Mouse (Mus musculus) heart, embryonic 14.5 days (tissue): ENCODE measurements at regions not wholly inside any gene's neighbourhood (a gene's known extent, or its start where the extent isn't known, plus 50 kb on each side); places are given as distances from the start of the nearest gene placed in this dataset.

ENCODE experiments used
- ATAC-seq: fragments of 200-750 bp; cut with Nextera tagmentation; 2 replicates; pipeline ENCODE4 v1.8.0; 2017; ENCODE audit warnings: low read depth, moderate TSS enrichment; ENCODE audit not compliant: insufficient number of reproducible peaks, insufficient read depth, low FRiP score
- H3K27ac ChIP-seq, 2 experiments: fragments of 200-500 bp in 1 of 2; fragments of 300-500 bp in 1 of 2; sonication (generic) in 1 of 2; replicated peaks in 1 of 2; 2 replicates each; pipeline ENCODE4 v1.5.1; 2012 to 2014; ENCODE audit warnings: low read depth in 2 of 2, low read length in 2 of 2, control low read depth in 1 of 2, mild to moderate bottlenecking in 1 of 2, mixed read lengths in 1 of 2; ENCODE audit not compliant: control insufficient read depth in 1 of 2, insufficient read depth in 1 of 2
- H3K27me3 ChIP-seq: fragments of 300-500 bp; sonication (generic); 2 replicates; pipeline ENCODE4 v1.6.1; 2014; ENCODE audit warnings: mild to moderate bottlenecking, low read length, control low read depth; ENCODE audit not compliant: control insufficient read depth, insufficient read depth
- H3K36me3 ChIP-seq: fragments of 300-500 bp; sonication (generic); 2 replicates; pipeline ENCODE4 v1.6.1; 2014; ENCODE audit warnings: mild to moderate bottlenecking, control low read depth, low read length, mixed read lengths; ENCODE audit not compliant: control insufficient read depth, insufficient read depth
- H3K4me1 ChIP-seq, 2 experiments: fragments of 200-500 bp in 1 of 2; fragments of 300-500 bp in 1 of 2; sonication (generic) in 1 of 2; 2 replicates each; pipeline ENCODE4 v1.6.1; 2012 to 2014; ENCODE audit warnings: low read length in 2 of 2, control low read depth in 1 of 2, mixed read lengths in 1 of 2; ENCODE audit not compliant: control insufficient read depth in 2 of 2, insufficient read depth in 2 of 2
- H3K4me2 ChIP-seq: fragments of 300-500 bp; sonication (generic); 2 replicates; pipeline ENCODE4 v1.6.1; 2014; ENCODE audit warnings: mild to moderate bottlenecking, low read length
- H3K4me3 ChIP-seq, 2 experiments: fragments of 200-500 bp in 1 of 2; fragments of 300-500 bp in 1 of 2; sonication (generic) in 1 of 2; 2 replicates each; pipeline ENCODE4 v1.5.1; 2012 to 2014; ENCODE audit warnings: low read length in 2 of 2, mild to moderate bottlenecking in 2 of 2, control low read depth in 1 of 2, low read depth in 1 of 2, moderate library complexity in 1 of 2; ENCODE audit not compliant: control insufficient read depth in 1 of 2, insufficient read depth in 1 of 2
- H3K9ac ChIP-seq: fragments of 300-500 bp; sonication (generic); 2 replicates; pipeline ENCODE4 v1.6.1; 2014; ENCODE audit warnings: mild to moderate bottlenecking, low read length
- H3K9me3 ChIP-seq: fragments of 300-500 bp; sonication (generic); 2 replicates; pipeline ENCODE4 v1.6.1; 2016; ENCODE audit warnings: low read length, control low read depth; ENCODE audit not compliant: control insufficient read depth
- WGBS: fragments of 180-500 bp; shearing (Covaris S2); extraction: QIAGEN DNeasy Blood & Tissue Kit; methylation state at CpG from one replicate; pipeline ENCODE4 v1.1.7; 2014; 5-methylcytosine and 5-hydroxymethylcytosine counted together

DNA sequence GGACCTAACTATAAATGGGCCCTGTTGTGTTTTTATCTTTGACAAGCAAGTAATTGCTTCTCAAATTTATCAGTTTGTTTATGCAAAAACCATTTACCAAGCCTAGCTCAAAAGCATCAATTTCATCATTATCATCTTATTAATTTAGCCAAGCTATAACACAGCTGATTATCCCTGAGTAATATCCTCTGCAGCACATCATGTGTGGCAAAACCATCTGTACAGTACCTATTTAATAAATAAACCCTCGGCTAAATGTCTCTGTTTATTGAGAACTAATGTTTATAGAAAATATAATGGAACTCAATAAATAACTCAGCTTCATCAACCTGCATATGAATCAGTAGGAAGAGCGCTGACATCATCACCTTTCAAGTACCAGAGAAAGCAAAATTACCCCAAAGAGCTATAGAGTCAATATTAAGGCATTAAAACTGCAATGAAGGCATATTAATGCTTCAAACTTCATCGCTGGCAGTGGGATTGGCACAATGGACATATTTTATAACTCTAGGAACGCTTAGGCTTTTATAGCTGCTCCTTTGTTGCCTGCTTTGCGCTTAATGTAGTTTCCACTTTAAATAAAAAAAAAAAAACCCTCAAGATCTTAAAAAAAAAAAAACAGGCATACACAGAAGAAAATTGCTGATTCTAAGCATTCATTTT, 542.0 kb downstream of the Plcl1 start:
- H3K4me3 ChIP-seq, result no peak overlapping the region
- H3K9ac ChIP-seq, result no peak overlapping the region
- WGBS, result 80% methylated on average over 5 of the region's 5 CpGs
- no peak for ATAC-seq
- no peaks in the 10 kb centered on the region for H3K9me3 ChIP-seq
- H3K36me3 ChIP-seq, result no peaks in the 10 kb centered on the region
- H3K27ac ChIP-seq, result no peak overlapping the region
- H3K4me1 ChIP-seq, result no peaks in the 10 kb centered on the region
- no peaks in the 10 kb centered on the region for H3K27me3 ChIP-seq
- H3K4me2 ChIP-seq, result no peak overlapping the region

DNA sequence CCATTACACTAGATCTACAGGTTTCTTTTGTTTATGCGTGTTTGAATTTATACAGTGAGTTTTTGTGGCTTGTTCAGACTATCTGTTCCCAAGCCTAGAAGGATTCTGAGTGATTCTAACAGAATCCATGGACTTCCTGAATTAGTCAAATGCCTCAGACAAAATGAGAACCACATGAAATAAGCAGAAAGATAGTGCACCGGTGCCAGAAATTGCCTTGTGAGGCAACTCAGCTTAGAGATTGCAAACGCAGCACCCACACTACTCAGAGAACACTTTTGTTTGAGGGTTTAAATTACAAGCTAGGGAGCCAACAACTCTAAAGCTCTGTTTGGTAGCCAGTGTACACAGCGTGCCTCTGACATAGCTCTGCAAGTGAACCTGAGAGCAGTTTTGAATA, 543.9 kb downstream of the Plcl1 start:
- H3K4me1 ChIP-seq, result no peaks in the 10 kb centered on the region
- H3K27ac ChIP-seq, result no peak overlapping the region
- 81% methylated on average over 4 of the region's 4 CpGs for WGBS
- H3K27me3 ChIP-seq, result no peaks in the 10 kb centered on the region
- no peak overlapping the region for H3K4me2 ChIP-seq
- no peaks in the 10 kb centered on the region for H3K9me3 ChIP-seq
- ATAC-seq, result no peak
- H3K4me3 ChIP-seq, result no peak overlapping the region
- H3K9ac ChIP-seq, result no peak overlapping the region
- H3K36me3 ChIP-seq, result no peaks in the 10 kb centered on the region

DNA sequence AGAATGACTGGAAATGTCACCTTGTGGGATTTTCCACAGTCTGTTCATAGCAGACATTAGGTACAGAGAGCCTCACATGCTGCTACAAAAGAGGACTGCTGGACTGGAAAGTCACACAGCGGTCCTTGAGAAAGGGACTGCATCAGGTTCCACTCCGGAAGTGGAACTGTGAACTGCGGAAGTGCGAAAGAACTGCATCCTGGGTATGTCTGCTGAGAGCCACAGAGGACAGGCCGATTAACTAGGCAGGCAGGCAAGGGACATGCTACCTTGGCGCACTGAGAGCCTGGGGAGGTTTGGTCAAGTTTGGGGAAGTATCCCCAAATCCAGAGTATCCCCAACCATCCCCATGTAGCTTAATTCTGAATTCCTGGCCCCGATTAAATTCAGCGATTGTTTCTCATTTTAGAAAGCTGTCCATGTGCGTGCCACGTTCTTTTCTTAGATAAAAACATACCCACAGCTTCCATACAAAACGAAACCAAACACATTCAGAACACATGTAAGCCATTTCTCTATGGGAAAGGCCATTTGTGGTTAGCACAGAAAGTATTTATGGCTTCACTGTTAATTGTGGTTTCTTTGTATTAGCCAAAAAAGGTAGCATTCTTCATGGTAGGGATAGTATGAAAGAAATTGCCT, 552.2 kb downstream of the Plcl1 start:
- H3K4me3 ChIP-seq, result no peak overlapping the region
- H3K36me3 ChIP-seq, result no peaks in the 10 kb centered on the region
- no peaks in the 10 kb centered on the region for H3K4me1 ChIP-seq
- no peak overlapping the region for H3K27ac ChIP-seq
- H3K9me3 ChIP-seq, result no peaks in the 10 kb centered on the region
- H3K27me3 ChIP-seq, result 0 out of 2 replicates have a peak, but pooled peaks cover 5% of the 10 kb centered on the region
- no peak overlapping the region for H3K9ac ChIP-seq
- WGBS, result 77% methylated on average over 11 of the region's 11 CpGs
- H3K4me2 ChIP-seq, result no peak overlapping the region
- ATAC-seq, result no peak

DNA sequence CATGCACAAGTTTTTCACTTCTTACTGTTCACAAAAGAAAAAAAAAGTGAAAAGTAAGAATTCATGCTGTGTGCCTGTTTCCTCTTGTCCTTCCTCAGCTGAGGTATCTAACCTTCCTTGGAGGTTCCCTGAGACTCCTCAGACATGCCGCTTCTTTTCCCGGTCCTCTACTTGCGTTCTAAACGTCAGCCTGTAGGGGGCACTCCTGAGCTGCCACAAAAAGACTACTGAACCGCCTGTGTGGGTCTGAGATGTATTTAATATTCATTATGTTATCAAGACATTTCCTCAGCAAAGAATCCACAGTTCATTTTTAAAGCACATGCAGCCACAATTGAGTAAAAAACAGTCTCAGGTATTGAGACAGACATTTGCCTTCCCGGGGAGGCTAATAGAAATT, 554.6 kb downstream of the Plcl1 start:
- Histone ChIP-seq H3K9me3 (no peaks in the 10 kb centered on the region), H3K4me3 (no peak overlapping the region), H3K4me2 (no peak overlapping the region), H3K27ac (no peak overlapping the region), H3K27me3 (0 out of 2 replicates have a peak, but pooled peaks cover 5% of the 10 kb centered on the region), H3K4me1 (no peaks in the 10 kb centered on the region), H3K9ac (no peak overlapping the region), H3K36me3 (no peaks in the 10 kb centered on the region)
- ATAC-seq, result no peak
- WGBS, result 27% methylated on average over 6 of the region's 6 CpGs

DNA sequence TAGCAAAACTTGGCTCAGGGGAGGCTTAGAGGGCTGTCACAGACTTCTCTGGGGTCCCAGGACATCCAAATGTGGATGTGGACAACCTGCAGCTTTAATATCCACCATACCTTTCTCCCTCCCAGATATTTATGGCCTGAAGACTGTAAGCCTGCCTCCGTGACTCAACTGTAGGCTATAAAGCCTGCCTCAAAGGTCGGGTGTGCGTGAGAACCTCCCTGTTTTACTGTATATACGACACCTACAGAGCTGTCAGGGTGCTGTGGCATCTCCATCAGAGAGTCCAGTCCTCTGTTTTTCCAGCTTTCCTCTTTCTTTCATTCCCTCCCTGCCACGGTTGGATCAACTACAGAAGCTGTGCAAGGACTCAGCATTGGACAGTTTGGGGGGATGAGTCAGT, 558.1 kb downstream of the Plcl1 start:
- Histone ChIP-seq H3K9ac (no peak overlapping the region), H3K9me3 (no peaks in the 10 kb centered on the region), H3K4me1 (no peaks in the 10 kb centered on the region), H3K27ac (no peak overlapping the region), H3K4me3 (no peak overlapping the region), H3K27me3 (0 out of 2 replicates have a peak, but pooled peaks cover 5% of the 10 kb centered on the region), H3K4me2 (no peak overlapping the region), H3K36me3 (no peaks in the 10 kb centered on the region)
- 72% methylated on average over 5 of the region's 5 CpGs for WGBS
- no peak for ATAC-seq

DNA sequence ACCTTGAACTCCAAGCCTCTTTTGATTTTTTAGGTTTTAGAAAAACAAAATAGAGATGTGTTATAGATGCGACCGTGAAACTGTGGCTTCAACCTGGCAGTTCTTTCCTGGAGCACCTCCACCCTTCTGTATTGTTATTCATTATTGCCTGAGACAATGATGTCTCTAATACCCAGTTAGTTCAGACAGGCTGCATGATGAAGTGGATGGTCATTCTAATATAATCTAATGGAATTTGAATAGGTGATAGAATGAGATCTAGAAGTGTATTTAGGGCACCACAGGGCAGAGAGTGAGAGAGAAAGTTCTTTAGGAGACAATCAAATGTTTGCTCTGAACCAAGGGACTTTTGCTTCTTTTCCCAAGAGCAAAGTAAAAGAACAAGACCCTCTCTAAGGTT, 560.6 kb downstream of the Plcl1 start:
- Histone ChIP-seq H3K4me1 (no peaks in the 10 kb centered on the region), H3K4me3 (no peak overlapping the region), H3K9me3 (no peaks in the 10 kb centered on the region), H3K9ac (no peak overlapping the region), H3K27me3 (no peaks in the 10 kb centered on the region), H3K27ac (no peak overlapping the region), H3K4me2 (no peak overlapping the region), H3K36me3 (no peaks in the 10 kb centered on the region)
- ATAC-seq, result no peak
- WGBS, result 86% methylated on average over 2 of the region's 2 CpGs

DNA sequence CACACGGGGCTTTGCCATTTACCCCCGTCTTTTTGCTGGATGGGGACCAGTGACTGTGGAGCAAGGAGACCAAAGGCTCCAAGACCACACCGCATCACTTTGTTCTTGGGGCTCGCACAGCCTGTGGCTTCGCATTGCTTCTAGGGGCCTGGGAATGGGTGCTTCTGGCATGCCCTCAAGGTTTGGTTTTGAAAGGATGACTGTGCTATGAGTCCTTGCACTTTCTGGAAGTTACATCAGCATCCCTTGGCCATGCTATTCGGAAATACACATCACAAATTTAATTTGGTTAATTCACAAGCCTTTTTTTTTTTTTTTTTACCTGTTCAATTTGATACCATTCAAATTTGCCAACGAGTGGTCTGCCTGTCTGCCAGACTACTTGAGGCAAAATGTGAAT, 562.1 kb downstream of the Plcl1 start:
- no peak for ATAC-seq
- no peak overlapping the region for H3K4me3 ChIP-seq
- 93% methylated on average over 7 of the region's 7 CpGs for WGBS
- H3K27ac ChIP-seq, result no peak overlapping the region
- H3K27me3 ChIP-seq, result no peaks in the 10 kb centered on the region
- H3K9ac ChIP-seq, result no peak overlapping the region
- no peaks in the 10 kb centered on the region for H3K9me3 ChIP-seq
- H3K4me2 ChIP-seq, result no peak overlapping the region
- H3K36me3 ChIP-seq, result no peaks in the 10 kb centered on the region
- H3K4me1 ChIP-seq, result no peaks in the 10 kb centered on the region

DNA sequence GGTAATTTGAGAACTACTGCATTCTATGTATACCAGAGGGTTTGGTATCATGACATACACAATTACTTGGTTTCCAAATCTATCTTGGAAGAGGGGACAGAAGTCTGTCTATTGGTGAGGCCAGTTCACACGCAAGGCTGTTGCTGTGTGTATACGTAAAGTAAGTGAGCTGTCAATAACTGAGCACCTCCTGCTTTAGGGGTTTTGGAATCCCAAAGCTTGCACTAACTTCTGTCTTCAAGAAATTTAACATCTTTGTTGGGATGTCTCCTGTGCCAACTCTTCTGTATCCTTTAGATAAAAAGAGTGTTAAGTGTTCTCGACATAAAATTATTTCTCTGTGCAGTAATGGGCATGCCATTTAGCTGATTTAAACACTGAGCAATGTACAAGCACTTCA, 572.1 kb downstream of the Plcl1 start:
- WGBS, result 68% methylated on average over 3 of the region's 3 CpGs
- H3K27me3 ChIP-seq, result no peaks in the 10 kb centered on the region
- H3K9ac ChIP-seq, result no peak overlapping the region
- H3K4me2 ChIP-seq, result no peak overlapping the region
- no peak for ATAC-seq
- H3K9me3 ChIP-seq, result no peaks in the 10 kb centered on the region
- H3K36me3 ChIP-seq, result no peaks in the 10 kb centered on the region
- no peaks in the 10 kb centered on the region for H3K4me1 ChIP-seq
- no peak overlapping the region for H3K4me3 ChIP-seq
- H3K27ac ChIP-seq, result no peak overlapping the region
